Mouse (Mus musculus) adrenal gland, postnatal 4 days (tissue): ENCODE data around the gene Togaram2. TPM values are rescaled to one million over a fixed set of nuclear protein-coding genes. Genes with fewer than 3 reads are reported as not detected.

Experiments used
- DNase-seq, 2 experiments: peaks; one replicate each; pipeline ENCODE4 v3.0.0; 2021 to 2022; ENCODE audit warnings: low spot score in 2 of 2, mixed read lengths in 2 of 2
- total RNA-seq, 2 experiments: library from RNA; stranded (reverse); gene quantifications; 2 replicates each; pipeline ENCODE4 v1.2.3; 2021

Togaram2 gene
- total RNA-seq, 2 experiments from 2014 or later: 0.14 to 0.17 TPM

- DNase-seq: no peak
These were observed 8.6 kb downstream of the Togaram2 start for GRCm38 (mm10) chr17:71681666-71682065.

GRCm38 (mm10) chr17:71682379-71682778 lies 9.3 kb downstream of the Togaram2 start:
- DNase-seq: no peak

GRCm38 (mm10) chr17:71683281-71683680 lies 10.2 kb downstream of the Togaram2 start:
- DNase-seq: no peak

GRCm38 (mm10) chr17:71684103-71684608 lies 11.1 kb downstream of the Togaram2 start:
- DNase-seq: no peak

GRCm38 (mm10) chr17:71687436-71687835 lies 14.4 kb downstream of the Togaram2 start:
- DNase-seq: no peak

GRCm38 (mm10) chr17:71689903-71690302 lies 16.8 kb downstream of the Togaram2 start:
- no peak for DNase-seq

- DNase-seq: no peak
These were observed 18.4 kb downstream of the Togaram2 start for GRCm38 (mm10) chr17:71691361-71691875.

- DNase-seq: no peak
These were observed 20.3 kb downstream of the Togaram2 start for GRCm38 (mm10) chr17:71693313-71693712.

GRCm38 (mm10) chr17:71693780-71694179 lies 20.7 kb downstream of the Togaram2 start:
- DNase-seq: no peak

- DNase-seq: no peak
These were observed 22.1 kb downstream of the Togaram2 start for GRCm38 (mm10) chr17:71695151-71695550.

GRCm38 (mm10) chr17:71695716-71696315 lies 22.8 kb downstream of the Togaram2 start:
- DNase-seq: no peak

- DNase-seq: no peak
These were observed 23.3 kb downstream of the Togaram2 start for GRCm38 (mm10) chr17:71696396-71696795.

GRCm38 (mm10) chr17:71697896-71698618 lies 25.0 kb downstream of the Togaram2 start:
- DNase-seq: no peak

- DNase-seq: no peak
These were observed 25.5 kb downstream of the Togaram2 start for GRCm38 (mm10) chr17:71698619-71698956.

GRCm38 (mm10) chr17:71705113-71705512 lies 32.1 kb downstream of the Togaram2 start:
- no peak for DNase-seq

GRCm38 (mm10) chr17:71705550-71706480 lies 32.8 kb downstream of the Togaram2 start:
- no peak for DNase-seq

- DNase-seq: no peak
These were observed 34.7 kb downstream of the Togaram2 start for GRCm38 (mm10) chr17:71707715-71708114.

- no peak for DNase-seq
These were observed 39.2 kb downstream of the Togaram2 start for GRCm38 (mm10) chr17:71712279-71712678.

GRCm38 (mm10) chr17:71715034-71715433 lies 42.0 kb downstream of the Togaram2 start:
- DNase-seq: no peak

- DNase-seq: no peak
These were observed 45.0 kb downstream of the Togaram2 start for GRCm38 (mm10) chr17:71717881-71718625.

GRCm38 (mm10) chr17:71720434-71720833 lies 47.4 kb downstream of the Togaram2 start:
- no peak for DNase-seq
